Mouse (Mus musculus) ovary, postnatal 36 days (tissue): ENCODE results near the gene Lrrc2.

Experiments used
- DNase-seq: peaks from one replicate; pipeline ENCODE4 v3.0.0; 2022; ENCODE audit warnings: low spot score, mixed read lengths

Gene Lrrc2

GRCm38 (mm10) chr9:110947900-110948299 lies 3.4 kb upstream of the Lrrc2 start:
- DNase-seq, result no peak

DNA sequence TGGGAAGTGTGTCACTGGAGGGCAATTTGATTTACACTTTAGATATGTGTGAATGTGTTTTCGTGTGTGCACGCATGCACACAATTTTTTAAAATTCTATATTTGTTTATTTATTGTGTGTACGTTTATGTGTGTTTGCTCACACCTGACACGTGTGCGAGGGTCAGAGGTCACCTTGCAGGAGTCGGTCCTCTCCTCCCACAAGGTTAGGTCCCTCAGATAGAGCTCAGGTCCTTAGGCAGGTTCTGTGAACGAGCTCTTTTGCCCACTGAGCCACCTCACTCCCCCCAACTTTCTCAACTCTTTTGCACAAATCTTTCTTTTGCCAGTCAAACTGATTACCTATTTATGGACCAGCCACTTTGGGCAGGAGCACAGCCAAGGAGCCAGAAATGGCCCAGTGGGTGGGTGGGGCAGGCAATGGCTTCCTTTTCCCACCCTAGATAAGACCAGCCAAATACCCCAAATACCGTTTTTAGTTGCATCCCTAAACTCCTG lies 2.5 kb upstream of the Lrrc2 start:
- DNase-seq, result no peak

GRCm38 (mm10) chr9:110950109-110950508 lies 1.2 kb upstream of the Lrrc2 start:
- no peak for DNase-seq

- no peak for DNase-seq
Measured at GRCm38 (mm10) chr9:110951866-110952265, 521 bp downstream of the Lrrc2 start.

- DNase-seq, result no peak
Measured at GRCm38 (mm10) chr9:110952398-110952797, 1.1 kb downstream of the Lrrc2 start.

GRCm38 (mm10) chr9:110952931-110953549 lies 1.7 kb downstream of the Lrrc2 start:
- no peak for DNase-seq

GRCm38 (mm10) chr9:110953550-110954461 lies 2.5 kb downstream of the Lrrc2 start:
- DNase-seq, result peak; percentile 79

GRCm38 (mm10) chr9:110954681-110955445 lies 3.5 kb downstream of the Lrrc2 start:
- DNase-seq, result no peak

- no peak for DNase-seq
Measured at GRCm38 (mm10) chr9:110955962-110956361, 4.6 kb downstream of the Lrrc2 start.

DNA sequence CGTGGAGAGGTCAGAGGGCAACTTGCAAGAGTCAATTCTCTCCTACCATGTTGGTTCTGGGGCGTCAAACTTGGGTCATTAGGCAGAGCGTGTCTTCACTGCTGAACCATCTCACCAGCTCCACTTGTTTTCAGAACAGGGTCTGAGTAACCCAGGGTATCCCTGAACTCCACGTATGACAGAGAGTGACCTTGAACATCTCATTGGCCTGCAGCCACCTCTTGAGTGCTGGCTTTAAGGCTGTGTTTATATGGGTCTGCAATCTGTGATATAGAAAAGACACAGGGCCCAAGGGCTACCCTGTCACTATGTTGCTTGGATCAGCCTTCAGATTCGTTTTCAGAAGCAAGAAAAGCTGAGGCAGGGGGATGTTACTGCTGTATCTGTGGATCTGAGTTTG lies 8.3 kb downstream of the Lrrc2 start:
- DNase-seq, result no peak

DNA sequence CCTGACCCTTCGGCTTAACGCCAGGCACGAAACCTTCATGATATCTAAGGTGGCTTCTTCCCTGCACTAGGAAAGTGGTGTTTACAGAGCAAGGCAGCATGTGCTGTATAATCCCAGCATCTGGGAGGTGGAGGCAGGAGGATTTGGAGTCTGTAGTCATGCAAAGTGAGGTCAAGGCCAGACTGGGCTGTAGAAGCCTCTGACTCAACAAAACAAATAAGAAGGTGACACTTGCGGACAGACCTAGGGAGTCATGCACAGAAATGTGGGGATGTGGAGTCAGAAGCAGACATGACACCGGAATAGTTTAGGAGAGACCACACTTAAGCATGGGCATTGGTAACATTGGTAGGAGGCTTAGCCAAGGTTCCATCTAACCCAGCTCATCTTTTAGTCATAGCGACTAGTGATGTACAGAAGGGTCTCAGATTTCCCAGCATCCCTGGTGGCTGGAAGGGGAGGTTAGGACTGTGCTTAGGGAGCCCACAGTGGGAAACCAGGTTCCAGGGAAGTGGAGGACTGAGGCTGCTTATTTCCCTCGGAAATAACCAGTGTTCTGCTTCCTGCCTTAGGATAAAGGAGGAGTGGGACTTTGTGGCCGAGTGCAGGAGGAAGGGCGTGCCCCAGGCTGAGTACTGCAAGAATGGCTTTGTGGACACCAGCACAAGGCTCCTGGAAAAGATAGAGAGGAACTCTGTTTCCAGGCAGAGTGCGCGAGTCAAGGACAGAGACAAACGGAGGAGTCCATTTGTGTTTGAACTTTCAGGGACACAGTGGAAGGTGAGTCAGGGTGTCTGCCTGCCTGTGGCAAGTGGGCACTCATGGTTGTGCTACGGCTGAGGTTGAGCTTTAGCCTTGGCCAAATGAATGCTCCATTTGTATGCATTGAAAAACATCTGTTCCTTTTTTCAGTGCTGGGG lies 9.1 kb downstream of the Lrrc2 start:
- no peak for DNase-seq

DNA sequence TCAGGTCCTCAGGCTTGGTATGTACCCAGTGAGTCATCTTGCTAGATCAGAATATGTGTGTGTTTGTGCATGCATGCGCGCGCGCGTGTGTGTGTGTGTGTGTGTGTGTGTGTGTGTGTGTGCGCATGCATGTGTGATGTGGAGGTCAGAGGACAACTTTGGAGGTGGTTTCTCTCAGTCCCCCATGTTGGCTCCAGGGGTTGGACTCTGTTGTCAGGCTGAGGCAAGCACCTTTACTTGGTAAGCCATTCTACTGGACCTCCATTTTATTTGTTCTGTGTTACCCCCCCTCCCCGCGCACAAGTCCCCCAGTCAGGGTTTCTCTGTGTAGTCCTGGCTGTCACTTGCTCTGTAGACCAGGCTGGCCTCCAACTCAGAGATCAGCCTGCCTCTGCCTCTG lies 10.0 kb downstream of the Lrrc2 start:
- no peak for DNase-seq

DNA sequence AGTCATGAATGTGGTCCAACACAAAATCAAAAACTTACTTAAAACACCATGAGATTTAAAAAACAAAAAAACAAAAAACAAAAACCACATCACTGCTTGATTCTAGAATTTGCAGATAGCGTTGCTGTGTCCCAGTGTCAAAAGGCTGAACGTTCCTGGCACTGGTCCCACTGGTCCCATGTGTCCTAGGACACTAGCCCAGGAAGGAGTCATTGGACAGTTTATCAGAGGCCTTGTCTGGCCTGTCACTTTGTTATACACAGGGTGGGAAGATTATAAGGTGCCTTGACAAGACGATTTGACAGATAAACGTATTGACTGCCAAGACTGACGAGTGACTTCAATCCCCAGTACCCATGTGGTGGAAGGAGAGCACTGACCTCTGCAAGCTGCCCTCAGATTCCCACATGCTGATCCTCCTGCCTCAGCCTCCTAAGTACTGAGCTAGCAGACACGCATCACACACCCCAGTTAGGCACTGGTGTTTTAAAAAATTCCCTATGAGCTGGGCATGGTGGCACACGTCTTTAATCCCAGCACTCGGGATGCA lies 12.3 kb downstream of the Lrrc2 start:
- no peak for DNase-seq

DNA sequence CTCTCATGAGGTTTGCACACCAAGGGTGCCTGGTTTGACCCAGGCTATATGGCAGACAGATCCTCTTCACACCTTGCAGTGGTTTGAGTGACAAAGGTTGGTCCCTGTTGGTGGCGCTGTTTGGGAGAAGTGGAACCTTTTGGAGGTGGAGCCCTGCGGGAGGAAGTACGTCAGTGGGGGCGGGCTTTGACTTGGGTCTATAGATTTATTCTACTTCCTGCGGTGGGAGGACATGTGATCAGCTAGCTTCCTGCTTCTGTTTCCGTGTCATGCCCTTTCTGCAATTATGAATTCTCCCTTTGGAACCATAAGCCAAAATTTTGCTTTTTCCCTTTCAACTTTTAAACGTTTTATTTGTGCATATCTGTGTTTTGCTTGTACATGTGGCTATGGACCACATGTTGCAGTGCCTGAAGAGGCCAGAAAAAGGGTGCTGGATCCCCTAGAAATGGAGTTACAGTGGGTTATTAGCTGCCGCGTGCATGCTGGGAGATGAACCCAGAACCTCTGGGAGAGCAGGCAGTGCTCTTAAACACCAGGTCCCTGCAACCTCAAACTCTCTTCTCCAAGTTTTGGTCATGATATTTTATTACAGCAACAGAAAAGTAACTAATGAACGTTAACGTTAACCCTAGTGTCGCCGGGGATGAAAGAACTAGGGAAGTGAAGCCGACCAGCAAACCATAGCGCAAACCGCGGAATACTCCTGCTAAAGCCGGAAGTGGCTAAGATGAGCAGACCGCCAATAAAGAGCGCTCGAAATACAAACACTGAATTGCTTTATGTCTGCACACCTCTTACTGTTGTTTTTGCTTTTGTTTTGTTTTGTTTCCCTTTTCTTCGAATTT lies 13.9 kb downstream of the Lrrc2 start:
- DNase-seq, result no peak

- no peak for DNase-seq
Measured at GRCm38 (mm10) chr9:110965910-110966231, 14.5 kb downstream of the Lrrc2 start.

- no peak for DNase-seq
Measured at GRCm38 (mm10) chr9:110979411-110979810, 28.1 kb downstream of the Lrrc2 start.

DNA sequence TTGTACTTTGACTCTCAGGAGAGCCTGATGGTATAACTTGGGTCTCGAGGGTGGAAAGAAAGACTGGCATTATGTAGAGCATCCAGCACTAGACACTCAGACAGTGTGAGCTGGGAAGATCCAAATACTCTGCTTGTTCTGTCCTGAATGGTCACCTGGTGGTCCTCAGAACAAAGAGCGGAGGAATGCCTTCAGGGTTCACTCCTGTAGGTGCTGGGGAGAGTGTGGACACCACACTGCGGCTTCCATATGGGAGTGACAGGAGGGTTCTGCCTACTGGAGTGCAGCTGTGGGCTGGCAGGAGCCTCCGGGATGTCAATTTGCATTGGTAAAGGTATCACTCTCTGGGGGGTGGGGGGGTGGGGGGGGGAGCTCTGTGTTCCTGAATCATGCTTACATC lies 31.0 kb downstream of the Lrrc2 start:
- no peak for DNase-seq

DNA sequence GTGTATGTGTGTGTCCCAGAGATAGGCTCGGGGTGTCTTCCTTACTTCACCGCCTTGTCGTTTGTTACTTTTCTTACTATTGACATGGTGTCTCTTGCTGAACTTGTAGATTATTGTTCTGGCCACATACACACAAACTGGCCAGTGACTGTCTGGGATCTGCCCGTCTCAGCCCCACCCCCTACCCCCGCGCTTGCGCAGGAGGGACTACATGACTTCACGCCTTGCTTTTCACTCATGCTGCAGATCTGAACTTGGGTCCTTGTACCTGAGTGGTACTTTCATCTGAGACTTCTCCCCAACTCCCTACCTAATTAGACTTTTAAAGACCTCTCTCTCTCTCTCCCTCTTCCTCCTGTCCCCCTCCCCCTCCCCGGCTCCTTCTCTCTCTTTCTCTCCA lies 32.8 kb downstream of the Lrrc2 start:
- DNase-seq, result no peak

DNA sequence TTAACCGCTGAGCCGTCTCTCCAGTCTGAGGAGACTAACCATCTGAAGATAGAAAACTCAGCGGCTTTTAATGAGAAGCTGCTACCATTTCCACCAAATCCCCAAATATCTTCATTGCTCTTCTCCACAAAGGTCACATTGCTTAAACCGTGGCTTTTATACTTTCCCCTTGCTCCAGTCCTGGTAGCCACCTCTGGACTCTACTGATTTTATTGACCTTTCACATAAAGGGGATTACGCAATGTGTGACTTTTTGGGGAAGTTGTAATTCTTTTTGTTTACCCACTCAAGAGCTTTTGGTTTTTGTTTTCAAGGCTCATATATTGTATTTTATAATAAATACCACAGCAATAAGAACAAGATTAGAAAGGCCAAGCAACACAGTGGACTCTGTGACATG lies 34.2 kb downstream of the Lrrc2 start:
- DNase-seq, result no peak

- no peak for DNase-seq
Measured at GRCm38 (mm10) chr9:110985951-110986350, 34.6 kb downstream of the Lrrc2 start.
